Mouse (Mus musculus) neural tube, embryonic 11.5 days (tissue): ENCODE measurements around the gene Cblb. TPM values are rescaled to one million over a fixed set of nuclear protein-coding genes. Genes with fewer than 3 reads are reported as not detected.

Experiments
- ATAC-seq: fragments of 200-750 bp; cut with Nextera tagmentation; 2 replicates; pipeline ENCODE4 v1.8.0; 2017; ENCODE audit warnings: moderate number of reproducible peaks, mild to moderate bottlenecking, moderate TSS enrichment, moderate library complexity; ENCODE audit not compliant: insufficient read depth, low FRiP score, low TSS enrichment
- DNase-seq: peaks from one replicate; pipeline ENCODE4 v3.0.0-alpha.2; 2015; ENCODE audit warnings: low spot score
- H3K27ac ChIP-seq: fragments of 300-500 bp; sonication (generic); 2 replicates; pipeline ENCODE4 v1.5.1; 2014; ENCODE audit warnings: low read depth, mild to moderate bottlenecking, low read length
- H3K27me3 ChIP-seq: fragments of 300-500 bp; sonication (generic); 2 replicates; pipeline ENCODE4 v1.6.1; 2014; ENCODE audit warnings: mild to moderate bottlenecking, low read length, mixed read lengths; ENCODE audit not compliant: control insufficient read depth, insufficient read depth
- H3K36me3 ChIP-seq: fragments of 300-500 bp; sonication (generic); 2 replicates; pipeline ENCODE4 v1.6.1; 2014; ENCODE audit warnings: mild to moderate bottlenecking, low read length, moderate library complexity, mixed read lengths; ENCODE audit not compliant: control insufficient read depth, insufficient read depth
- H3K4me1 ChIP-seq: fragments of 300-500 bp; sonication (generic); 2 replicates; pipeline ENCODE4 v1.6.1; 2014; ENCODE audit warnings: low read length, mixed read lengths; ENCODE audit not compliant: control insufficient read depth, insufficient read depth
- H3K4me2 ChIP-seq: fragments of 300-500 bp; sonication (generic); 2 replicates; pipeline ENCODE4 v1.6.1; 2014; ENCODE audit warnings: low read depth, mild to moderate bottlenecking, moderate library complexity
- H3K4me3 ChIP-seq: fragments of 300-500 bp; sonication (generic); 2 replicates; pipeline ENCODE4 v1.5.1; 2014; ENCODE audit warnings: low read depth, low read length
- H3K9ac ChIP-seq: fragments of 300-500 bp; sonication (generic); 2 replicates; pipeline ENCODE4 v1.6.1; 2014; ENCODE audit warnings: mild to moderate bottlenecking, low read length
- H3K9me3 ChIP-seq: fragments of 300-500 bp; sonication (generic); 2 replicates; pipeline ENCODE4 v1.6.1; 2016; ENCODE audit warnings: low read length; ENCODE audit not compliant: control insufficient read depth
- WGBS: fragments of 180-500 bp; shearing (Covaris S2); extraction: QIAGEN DNeasy Blood & Tissue Kit; methylation state at CpG from one replicate; pipeline ENCODE4 v1.1.7; 2014; 5-methylcytosine and 5-hydroxymethylcytosine counted together
- polyA plus RNA-seq: library from polyadenylated mRNA; unstranded; fragments of >200 nt; fragmentation: Nextera tagmentation; extraction: Ambion mirVana; gene quantifications from 2 replicates; pipeline ENCODE4 v1.2.1, GENCODE M21; 2014

The Cblb gene
- polyA plus RNA-seq, 1 experiment from 2014 or later: 41.7 TPM

DNA sequence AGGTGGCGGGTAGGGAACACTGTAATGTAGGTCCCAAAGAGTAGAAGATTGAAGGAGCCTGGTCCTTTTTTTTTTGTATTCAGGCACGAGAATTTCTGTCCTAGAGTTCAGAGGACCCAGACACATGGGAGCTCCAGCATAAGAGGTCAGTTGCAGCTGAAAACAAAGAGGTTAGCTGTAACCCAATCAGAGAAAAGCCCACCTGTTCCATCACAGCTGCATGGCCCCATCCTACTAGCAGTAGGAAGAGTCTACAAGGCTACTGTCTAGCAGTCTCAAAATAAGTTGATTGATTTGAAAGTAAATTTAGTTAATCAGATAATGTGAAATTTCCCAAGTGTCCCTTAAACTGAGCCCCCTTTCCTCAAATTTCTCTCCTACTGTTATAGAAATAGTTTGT, 40.3 kb downstream of the Cblb start:
- Histone ChIP-seq H3K9ac (no peak overlapping the region), H3K36me3 (no peaks in the 10 kb centered on the region), H3K4me3 (no peak overlapping the region), H3K27me3 (no peaks in the 10 kb centered on the region), H3K9me3 (no peaks in the 10 kb centered on the region), H3K27ac (no peak overlapping the region), H3K4me2 (no peak overlapping the region), H3K4me1 (no peaks in the 10 kb centered on the region)
- DNase-seq (no peak), ATAC-seq (no peak)
- WGBS: 76% methylated on average over 2 of the region's 2 CpGs

GRCm38 (mm10) chr16:52071766-52072209, 40.8 kb downstream of the Cblb start:
- no peaks in the 10 kb centered on the region for H3K4me1 ChIP-seq
- no peak overlapping the region for H3K27ac ChIP-seq
- H3K4me3 ChIP-seq: no peak overlapping the region
- DNase-seq: no peak
- 86% methylated on average over 6 of the region's 6 CpGs for WGBS
- ATAC-seq: no peak
- H3K9ac ChIP-seq: no peak overlapping the region
- H3K9me3 ChIP-seq: no peaks in the 10 kb centered on the region
- no peak overlapping the region for H3K4me2 ChIP-seq
- no peaks in the 10 kb centered on the region for H3K36me3 ChIP-seq
- H3K27me3 ChIP-seq: no peaks in the 10 kb centered on the region

- DNase-seq (no peak), ATAC-seq (no peak)
- Histone ChIP-seq H3K9me3 (no peaks in the 10 kb centered on the region), H3K27me3 (no peaks in the 10 kb centered on the region), H3K36me3 (no peaks in the 10 kb centered on the region), H3K4me1 (no peaks in the 10 kb centered on the region), H3K27ac (no peak overlapping the region), H3K4me3 (no peak overlapping the region), H3K9ac (no peak overlapping the region), H3K4me2 (no peak overlapping the region)
- 80% methylated on average over 7 of the region's 7 CpGs for WGBS
Measured at GRCm38 (mm10) chr16:52076652-52077051, 45.6 kb downstream of the Cblb start.

DNA sequence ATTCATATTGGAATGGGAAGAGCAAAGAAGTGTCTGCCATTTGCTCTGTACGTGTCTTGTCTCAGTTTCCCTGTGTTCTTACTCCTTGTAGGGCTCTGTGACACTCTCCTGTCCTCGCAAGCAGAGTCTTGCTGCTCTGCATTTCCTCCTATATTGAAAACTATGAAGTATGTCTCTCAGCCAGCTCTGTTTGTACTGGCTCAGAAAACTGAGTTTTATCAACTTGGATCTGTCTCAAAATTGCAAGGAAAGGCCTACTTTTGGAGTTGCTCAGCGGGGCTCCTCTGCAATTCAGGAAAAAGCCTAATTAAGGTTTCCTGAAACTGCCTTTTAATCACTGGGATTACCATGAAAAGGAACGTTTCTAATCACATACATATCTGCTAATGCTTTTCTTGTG, 46.9 kb downstream of the Cblb start:
- Histone ChIP-seq H3K9me3 (no peaks in the 10 kb centered on the region), H3K27ac (no peak overlapping the region), H3K9ac (no peak overlapping the region), H3K4me3 (no peak overlapping the region), H3K27me3 (no peaks in the 10 kb centered on the region), H3K4me2 (no peak overlapping the region), H3K4me1 (no peaks in the 10 kb centered on the region), H3K36me3 (no peaks in the 10 kb centered on the region)
- 83% methylated on average over 4 of the region's 4 CpGs for WGBS
- ATAC-seq: no peak
- no peak for DNase-seq

DNA sequence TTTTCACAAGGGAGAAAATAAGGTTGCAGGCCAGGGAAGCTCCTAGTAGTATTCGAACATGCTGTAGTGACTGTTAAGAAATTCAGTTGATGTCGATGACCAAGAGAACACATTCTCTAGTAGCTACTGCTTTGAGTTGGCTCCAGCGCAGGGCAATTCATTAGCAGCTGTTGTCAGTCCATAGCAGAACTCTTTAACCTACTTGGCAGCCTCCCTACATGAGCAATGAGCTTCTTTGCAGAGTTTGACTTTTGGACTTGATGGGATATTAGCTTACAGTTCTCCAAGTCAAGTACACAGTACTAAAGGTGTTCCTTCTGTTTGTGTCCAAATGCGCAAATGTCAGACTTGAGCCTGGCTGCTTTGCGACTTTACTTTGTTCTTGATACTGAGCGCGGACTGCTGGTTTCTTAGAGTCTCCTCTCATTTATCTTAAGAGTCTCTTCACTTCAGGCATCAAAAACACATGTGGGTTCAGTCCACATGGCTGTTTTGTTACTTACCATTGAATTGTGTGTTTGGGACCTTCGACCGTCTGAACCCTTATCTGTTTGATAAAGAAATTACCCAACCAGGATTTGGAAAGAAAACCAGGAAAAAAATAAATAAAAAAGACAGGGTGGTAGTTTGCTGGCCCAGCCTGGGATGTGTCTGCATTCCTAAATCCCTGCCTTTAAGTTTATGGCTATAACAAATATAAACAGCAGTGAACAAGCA, 47.9 kb downstream of the Cblb start:
- H3K27ac ChIP-seq: no peak overlapping the region
- no peak for DNase-seq
- no peaks in the 10 kb centered on the region for H3K9me3 ChIP-seq
- no peaks in the 10 kb centered on the region for H3K36me3 ChIP-seq
- H3K4me2 ChIP-seq: no peak overlapping the region
- H3K4me1 ChIP-seq: no peaks in the 10 kb centered on the region
- 87% methylated on average over 9 of the region's 9 CpGs for WGBS
- H3K27me3 ChIP-seq: no peaks in the 10 kb centered on the region
- no peak overlapping the region for H3K4me3 ChIP-seq
- ATAC-seq: no peak
- H3K9ac ChIP-seq: no peak overlapping the region

- Histone ChIP-seq H3K4me2 (no peak overlapping the region), H3K9me3 (no peaks in the 10 kb centered on the region), H3K27me3 (no peaks in the 10 kb centered on the region), H3K4me3 (no peak overlapping the region), H3K9ac (no peak overlapping the region), H3K36me3 (no peaks in the 10 kb centered on the region), H3K27ac (no peak overlapping the region), H3K4me1 (no peaks in the 10 kb centered on the region)
- DNase-seq (no peak), ATAC-seq (no peak)
- 91% methylated on average over 8 of the region's 8 CpGs for WGBS
Measured at GRCm38 (mm10) chr16:52079475-52079823, 48.4 kb downstream of the Cblb start.

DNA sequence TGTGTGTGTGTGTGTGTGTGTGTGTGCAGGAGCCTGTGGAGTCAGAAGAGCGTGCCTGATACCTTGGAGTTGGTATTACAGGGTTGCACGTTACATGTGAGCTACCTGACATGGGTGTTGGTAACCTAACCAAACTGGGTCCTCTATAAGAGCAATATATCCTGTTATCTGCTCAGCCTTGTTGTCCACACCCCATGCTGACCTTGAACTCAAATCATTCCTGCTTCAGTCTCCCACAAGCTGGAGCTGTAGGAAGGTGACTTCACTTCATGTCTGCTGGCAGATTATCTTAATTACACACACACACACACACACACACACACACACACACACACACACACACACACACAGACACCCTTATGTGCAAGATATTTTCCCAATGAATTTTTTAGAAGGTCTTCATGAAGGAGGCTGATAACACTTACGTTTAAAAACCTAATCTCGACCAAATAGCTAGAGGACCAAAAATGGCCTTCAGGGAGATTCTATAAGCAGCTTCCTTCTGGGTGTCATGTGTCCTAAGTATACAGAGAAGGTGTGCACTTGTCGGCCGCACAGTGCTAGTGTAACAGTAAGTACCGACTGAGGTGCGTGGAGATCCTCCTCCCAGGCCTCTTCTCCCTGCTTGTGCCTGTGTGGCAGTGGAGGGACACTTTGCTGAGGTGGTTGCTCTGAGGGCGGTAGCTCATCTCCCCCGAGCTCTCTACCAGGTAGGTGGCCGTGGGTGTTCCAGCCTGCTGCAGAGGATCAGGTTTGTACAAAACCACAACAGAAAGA, 49.8 kb downstream of the Cblb start:
- H3K9me3 ChIP-seq: no peaks in the 10 kb centered on the region
- WGBS: 90% methylated on average over 11 of the region's 11 CpGs
- no peak overlapping the region for H3K27ac ChIP-seq
- DNase-seq: no peak
- no peaks in the 10 kb centered on the region for H3K36me3 ChIP-seq
- ATAC-seq: no peak
- H3K4me1 ChIP-seq: no peaks in the 10 kb centered on the region
- no peaks in the 10 kb centered on the region for H3K27me3 ChIP-seq
- no peak overlapping the region for H3K9ac ChIP-seq
- no peak overlapping the region for H3K4me3 ChIP-seq
- no peak overlapping the region for H3K4me2 ChIP-seq

DNA sequence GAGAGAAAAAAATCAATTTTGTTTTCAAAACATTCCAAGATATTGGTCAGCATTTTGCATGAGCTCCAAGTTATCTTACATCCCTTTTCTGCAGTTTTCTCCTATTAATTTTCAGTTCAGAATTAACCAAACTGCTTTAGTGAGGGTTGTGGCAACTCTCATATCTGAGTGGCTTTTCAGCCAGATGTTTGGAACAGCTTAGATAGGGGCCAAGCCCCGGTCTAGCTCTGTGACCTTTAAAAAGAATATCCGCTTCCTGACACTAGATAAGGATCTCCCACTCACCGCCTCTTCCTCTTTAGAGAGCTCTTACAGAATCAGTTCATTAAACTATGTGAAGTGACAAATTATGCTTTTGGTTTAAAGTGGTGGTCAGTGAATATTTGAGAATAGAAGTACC, 50.7 kb downstream of the Cblb start:
- no peak for ATAC-seq

More for the DNA sequence above, 50.7 kb downstream of the Cblb start:
- no peaks in the 10 kb centered on the region for H3K4me1 ChIP-seq
- no peaks in the 10 kb centered on the region for H3K9me3 ChIP-seq
- no peak for DNase-seq
- no peak overlapping the region for H3K4me2 ChIP-seq
- WGBS: 88% methylated on average over 3 of the region's 3 CpGs
- no peak overlapping the region for H3K9ac ChIP-seq
- no peak overlapping the region for H3K4me3 ChIP-seq
- no peaks in the 10 kb centered on the region for H3K27me3 ChIP-seq
- no peak overlapping the region for H3K27ac ChIP-seq
- H3K36me3 ChIP-seq: no peaks in the 10 kb centered on the region
